Comparison of ENCODE assay signal across 8 mouse cellular contexts in genomic region chr1:164303821-164304220, GRCm38 (mm10). TPM values are rescaled to one million over a fixed set of nuclear protein-coding genes. Genes with fewer than 3 reads are reported as not detected.
DNase-seq lines count a peak whose midpoint lies in the region; ATAC-seq and TF ChIP-seq lines count a peak whose summit lies in the region.

Nme7 (plus strand) TSS chr1:164304121.

- peaks cover 17% of the 10 kb centered on the region for H3K4me1 ChIP-seq in bone marrow macrophage, adult 2 months (ENCODE audit: control insufficient read depth, insufficient read depth, low read length)
- H3K4me1 ChIP-seq in hindbrain, embryonic 14.5 days (replicated peaks; ENCODE audit: control insufficient read depth, insufficient read depth, low read length): peaks cover 12% of the 10 kb centered on the region; the same call in 1 of the 2 replicates

- DNase-seq in left cerebral cortex, adult 2 months (ENCODE audit: extremely low spot score in 1 of 2, low spot score in 2 of 2): no peak
- DNase-seq in left cerebral cortex, adult 11 months (ENCODE audit: low spot score): no peak
- DNase-seq in hindbrain, embryonic 14.5 days (ENCODE audit: low spot score): no peak
- no peak for DNase-seq in urinary bladder, adult 18-20 months (ENCODE audit: low spot score in 2 of 2)
- DNase-seq in retina, postnatal 1 day: no peak
- DNase-seq in gastrocnemius, postnatal 4 days (ENCODE audit: low spot score in 2 of 2): no peak

- H3K27me3 ChIP-seq in hindbrain, embryonic 14.5 days (ENCODE audit: control insufficient read depth, insufficient read depth, low read length): no peaks in the 10 kb centered on the region

- no peaks in the 10 kb centered on the region for H3K9me3 ChIP-seq in hindbrain, embryonic 14.5 days (ENCODE audit: control insufficient read depth, low read length)

- no peak for ATAC-seq in hindbrain, embryonic 14.5 days (ENCODE audit: low FRiP score)
- no peak for ATAC-seq in megakaryocyte progenitor cell, adult 5-6 weeks (replicated peaks; ENCODE audit: poor library complexity)

- no peak within 1 kb of the TSS for H3K4me2 ChIP-seq in hindbrain, embryonic 14.5 days (replicated peaks)

- H3K4me3 ChIP-seq in left cerebral cortex, adult 2 months: no peak within 1 kb of the TSS
- no peak within 1 kb of the TSS for H3K4me3 ChIP-seq in bone marrow macrophage, adult 2 months (ENCODE audit: insufficient read depth, low read length)
- H3K4me3 ChIP-seq in hindbrain, embryonic 14.5 days (replicated peaks; ENCODE audit: low read length): no peak within 1 kb of the TSS

- no peak within 1 kb of the TSS for H3K9ac ChIP-seq in hindbrain, embryonic 14.5 days

- 87% methylated on average over 5 of the region's 5 CpGs for WGBS in hindbrain, embryonic 14.5 days

- TF ChIP-seq POLR2A in bone marrow macrophage, adult 2 months (IDR thresholded peaks at IDR 0.05; ENCODE audit: borderline replicate concordance, low read depth, low read length): no peak

- intact Hi-C loops in left cerebral cortex, adult 2 months (cut with DNase I): no loop called here

- no peak within 1 kb of the TSS for H3K27ac ChIP-seq in left cerebral cortex, adult 2 months
- no peak within 1 kb of the TSS for H3K27ac ChIP-seq in bone marrow macrophage, adult 2 months (ENCODE audit: insufficient read depth, low read depth, low read length)
- no peak within 1 kb of the TSS for H3K27ac ChIP-seq in hindbrain, embryonic 14.5 days

- TF ChIP-seq CTCF in left cerebral cortex, adult 2 months (IDR thresholded peaks at IDR 0.05): no peak
- no peak for TF ChIP-seq CTCF in bone marrow macrophage, adult 2 months (IDR thresholded peaks at IDR 0.05; ENCODE audit: low read depth, low read length)

- H3K36me3 ChIP-seq in hindbrain, embryonic 14.5 days (replicated peaks; ENCODE audit: control insufficient read depth, insufficient read depth): peaks cover 59% of the 10 kb centered on the region

RNA-seq across cellular contexts. Expression of gene Nme7, which starts in this region (rescaled TPM):
- 10 to 100 TPM; 22.7 to 24.9 TPM for total RNA-seq in left cerebral cortex, adult 2 months (2021)
- polyA plus RNA-seq in bone marrow macrophage, adult 2 months (2012; ENCODE audit: insufficient read depth, insufficient read length, missing spikeins): 15.7 and 16.0 TPM in 2 replicates
- polyA plus RNA-seq in hindbrain, embryonic 14.5 days (2014; fragmentation: Nextera tagmentation; extraction: Ambion mirVana): 25.8 and 26.2 TPM in 2 replicates
- 21.3 TPM in 2 replicates for total RNA-seq in megakaryocyte progenitor cell, adult 5-6 weeks (2015)
- total RNA-seq in megakaryocyte progenitor cell, adult 5-6 weeks (2017): 36.5 and 43.8 TPM in 2 replicates
- 1 to 10 TPM; 7.7 to 8.5 TPM for total RNA-seq in gastrocnemius, postnatal 4 days (2021)
